Mouse (Mus musculus) midbrain, postnatal 0 days (tissue): ENCODE results near the gene Cdk6. TPM values are rescaled to one million over a fixed set of nuclear protein-coding genes. Genes with fewer than 3 reads are reported as not detected.
"Not testable (repeated sequence)": the region's sequence is repeated elsewhere in the genome, so short reads cannot be mapped to it uniquely, and the experiment has no call there.

Experiments
- ATAC-seq: fragments of 200-750 bp; cut with Nextera tagmentation; 2 replicates; pipeline ENCODE4 v1.8.0; 2017; ENCODE audit warnings: moderate number of reproducible peaks, mild to moderate bottlenecking, moderate TSS enrichment, moderate library complexity; ENCODE audit not compliant: low FRiP score
- DNase-seq: peaks from one replicate; pipeline ENCODE4 v3.0.0-alpha.2; 2015; ENCODE audit warnings: low spot score
- H3K27ac ChIP-seq: fragments of 300-500 bp; sonication (generic); 2 replicates; pipeline ENCODE4 v1.5.1; 2014; ENCODE audit warnings: low read depth, mild to moderate bottlenecking, low read length, mixed read lengths
- H3K27me3 ChIP-seq: fragments of 300-500 bp; sonication (generic); 2 replicates; pipeline ENCODE4 v1.6.1; 2014; ENCODE audit warnings: low read length, control low read depth, mixed read lengths; ENCODE audit not compliant: insufficient read depth
- H3K36me3 ChIP-seq: fragments of 300-500 bp; sonication (generic); 2 replicates; pipeline ENCODE4 v1.6.1; 2014; ENCODE audit warnings: low read length, control low read depth, mixed read lengths; ENCODE audit not compliant: insufficient read depth
- H3K4me1 ChIP-seq: fragments of 300-500 bp; sonication (generic); 2 replicates; pipeline ENCODE4 v1.6.1; 2014; ENCODE audit warnings: mild to moderate bottlenecking, control low read depth, antibody characterized with exemption, low read length, mixed read lengths; ENCODE audit not compliant: insufficient read depth
- H3K4me2 ChIP-seq: fragments of 300-500 bp; sonication (generic); 2 replicates; pipeline ENCODE4 v1.6.1; 2014; ENCODE audit warnings: low read depth, mild to moderate bottlenecking, low read length, mixed read lengths; ENCODE audit not compliant: poor library complexity, severe bottlenecking
- H3K4me3 ChIP-seq: fragments of 300-500 bp; sonication (generic); 2 replicates; pipeline ENCODE4 v1.5.1; 2014; ENCODE audit warnings: low read depth, mild to moderate bottlenecking, low read length, moderate library complexity
- H3K9ac ChIP-seq: fragments of 300-500 bp; sonication (generic); replicated peaks from 2 replicates; pipeline ENCODE4 v1.6.1; 2014; ENCODE audit warnings: mild to moderate bottlenecking, low read length, moderate library complexity, mixed read lengths; ENCODE audit not compliant: poor library complexity, severe bottlenecking
- H3K9me3 ChIP-seq: fragments of 300-500 bp; sonication (generic); 2 replicates; pipeline ENCODE4 v1.6.1; 2016; ENCODE audit warnings: low read length, control low read depth
- CTCF ChIP-seq: IDR thresholded peaks from 2 replicates; pipeline ENCODE4 v1.5.1; 2016; ENCODE audit warnings: antibody characterized with exemption, mild to moderate bottlenecking
- WGBS: fragments of 180-500 bp; shearing (Covaris S2); extraction: QIAGEN DNeasy Blood & Tissue Kit; methylation state at CpG from one replicate; pipeline ENCODE4 v1.1.7; 2014; 5-methylcytosine and 5-hydroxymethylcytosine counted together
- polyA plus RNA-seq: library from polyadenylated mRNA; unstranded; fragments of >200 nt; fragmentation: Nextera tagmentation; extraction: Ambion mirVana; gene quantifications from 2 replicates; pipeline ENCODE4 v1.2.1, GENCODE M21; 2015
- total RNA-seq: library from RNA; depleted of rRNA; stranded (reverse); fragments of >200 nt; gene quantifications from 2 replicates; pipeline ENCODE4 v1.2.3, GENCODE M21; 2014

Gene Cdk6
- total and polyA plus RNA-seq, 2 experiments from 2014 or later: 4.0 to 7.1 TPM

- TF ChIP-seq CTCF: no peak
- Histone ChIP-seq H3K27me3 (no peaks in the 10 kb centered on the region), H3K4me1 (no peaks in the 10 kb centered on the region), H3K9ac (no peak overlapping the region), H3K27ac (no peak overlapping the region), H3K4me3 (no peak overlapping the region), H3K4me2 (no peak overlapping the region), H3K36me3 (no peaks in the 10 kb centered on the region), H3K9me3 (no peaks in the 10 kb centered on the region)
- ATAC-seq: no peak
- DNase-seq: no peak
Observed at GRCm38 (mm10) chr5:3309122-3309521, 32.2 kb upstream of the Cdk6 start.

GRCm38 (mm10) chr5:3309587-3309986, 31.7 kb upstream of the Cdk6 start:
- Histone ChIP-seq H3K4me3 (no peak overlapping the region), H3K27me3 (no peaks in the 10 kb centered on the region), H3K4me2 (no peak overlapping the region), H3K4me1 (no peaks in the 10 kb centered on the region), H3K36me3 (no peaks in the 10 kb centered on the region), H3K9ac (no peak overlapping the region), H3K27ac (no peak overlapping the region), H3K9me3 (no peaks in the 10 kb centered on the region)
- no peak for TF ChIP-seq CTCF
- ATAC-seq (no peak), DNase-seq (no peak)
- WGBS: 67% methylated on average over 1 of the region's 1 CpGs

- 73% methylated on average over 7 of the region's 7 CpGs for WGBS
- not testable (repeated sequence) for ATAC-seq, H3K36me3 ChIP-seq, DNase-seq, H3K9me3 ChIP-seq, H3K4me3 ChIP-seq, H3K4me1 ChIP-seq, H3K4me2 ChIP-seq, H3K27ac ChIP-seq, H3K27me3 ChIP-seq, H3K9ac ChIP-seq
Observed at GRCm38 (mm10) chr5:3311156-3311555, 30.1 kb upstream of the Cdk6 start.

- H3K9ac ChIP-seq, DNase-seq, H3K4me1 ChIP-seq, H3K4me3 ChIP-seq, H3K9me3 ChIP-seq, H3K27ac ChIP-seq, H3K36me3 ChIP-seq, H3K27me3 ChIP-seq, ATAC-seq, H3K4me2 ChIP-seq: not testable (repeated sequence)
- WGBS: 92% methylated on average over 5 of the region's 5 CpGs
Observed at GRCm38 (mm10) chr5:3317724-3318123, 23.6 kb upstream of the Cdk6 start.

GRCm38 (mm10) chr5:3320225-3320624, 21.1 kb upstream of the Cdk6 start:
- Histone ChIP-seq H3K9ac (no peak overlapping the region), H3K9me3 (no peaks in the 10 kb centered on the region), H3K27ac (no peak overlapping the region), H3K4me1 (no peaks in the 10 kb centered on the region), H3K4me3 (no peak overlapping the region), H3K27me3 (no peaks in the 10 kb centered on the region), H3K4me2 (no peak overlapping the region), H3K36me3 (no peaks in the 10 kb centered on the region)
- WGBS: 19% methylated on average over 1 of the region's 1 CpGs
- TF ChIP-seq CTCF: no peak
- DNase-seq: peak; percentile 7
- ATAC-seq: no peak

GRCm38 (mm10) chr5:3322052-3322451, 19.2 kb upstream of the Cdk6 start:
- no peaks in the 10 kb centered on the region for H3K27me3 ChIP-seq
- WGBS: 84% methylated on average over 6 of the region's 6 CpGs
- no peak overlapping the region for H3K4me2 ChIP-seq
- no peaks in the 10 kb centered on the region for H3K9me3 ChIP-seq
- H3K27ac ChIP-seq: no peak overlapping the region
- no peak overlapping the region for H3K9ac ChIP-seq
- no peaks in the 10 kb centered on the region for H3K4me1 ChIP-seq
- no peaks in the 10 kb centered on the region for H3K36me3 ChIP-seq
- no peak for TF ChIP-seq CTCF
- ATAC-seq (no peak), DNase-seq (no peak)
- no peak overlapping the region for H3K4me3 ChIP-seq

- Histone ChIP-seq H3K9ac (no peak overlapping the region), H3K4me2 (no peak overlapping the region), H3K27ac (no peak overlapping the region), H3K27me3 (no peaks in the 10 kb centered on the region), H3K4me1 (no peaks in the 10 kb centered on the region), H3K4me3 (no peak overlapping the region), H3K36me3 (no peaks in the 10 kb centered on the region), H3K9me3 (no peaks in the 10 kb centered on the region)
- TF ChIP-seq CTCF: no peak
- no peak for ATAC-seq
- DNase-seq: no peak
- WGBS: 71% methylated on average over 4 of the region's 4 CpGs
Observed at GRCm38 (mm10) chr5:3324116-3324515, 17.2 kb upstream of the Cdk6 start.
